Mouse (Mus musculus) neutrophil, adult 5-6 weeks (primary cell): ENCODE results near the gene Thap4. TPM values are rescaled to one million over a fixed set of nuclear protein-coding genes. Genes with fewer than 3 reads are reported as not detected.

Experiments used
- ATAC-seq: fragments of 151-379, 151-347 bp; 2 replicates; pipeline ENCODE4 v1.8.0; 2017; ENCODE audit warnings: mild to moderate bottlenecking, moderate TSS enrichment; ENCODE audit not compliant: insufficient number of reproducible peaks, poor library complexity, low FRiP score, severe bottlenecking; ENCODE audit errors: extremely low read depth
- total RNA-seq: library from RNA; stranded (forward); fragments of 200-1000 nt; gene quantifications from 2 replicates; pipeline ENCODE4 v1.2.3, GENCODE M21; 2017

Gene Thap4
- total RNA-seq, 1 experiment from 2014 or later = 10.9 TPM

GRCm38 (mm10) chr1:93751290-93751689, 3.4 kb downstream of the Thap4 start, which contains the start of gene Atg4b:
Atg4b (plus strand) TSS chr1:93751500.
- ATAC-seq = no peak

GRCm38 (mm10) chr1:93748539-93748938, 6.1 kb downstream of the Thap4 start:
- ATAC-seq = peak; percentile 33; the same call in 1 of the 2 replicates

GRCm38 (mm10) chr1:93746179-93746578, 8.5 kb downstream of the Thap4 start:
- ATAC-seq = no peak

GRCm38 (mm10) chr1:93742910-93743309, 11.8 kb downstream of the Thap4 start:
- ATAC-seq = no peak

- no peak for ATAC-seq
Observed at GRCm38 (mm10) chr1:93741987-93742386, 12.7 kb downstream of the Thap4 start.

GRCm38 (mm10) chr1:93740671-93741070, 14.0 kb downstream of the Thap4 start:
- no peak for ATAC-seq

- no peak for ATAC-seq
Observed at GRCm38 (mm10) chr1:93737711-93738110, 17.0 kb downstream of the Thap4 start.

GRCm38 (mm10) chr1:93735859-93736258, 18.8 kb downstream of the Thap4 start:
- no peak for ATAC-seq

GRCm38 (mm10) chr1:93731880-93732281, 22.8 kb downstream of the Thap4 start:
- ATAC-seq = no peak

- no peak for ATAC-seq
Observed at GRCm38 (mm10) chr1:93731103-93731502, 23.6 kb downstream of the Thap4 start.

GRCm38 (mm10) chr1:93726974-93727373, 27.7 kb downstream of the Thap4 start:
- peak; percentile 57 for ATAC-seq

GRCm38 (mm10) chr1:93726116-93726515, 28.5 kb downstream of the Thap4 start:
- ATAC-seq = no peak

- ATAC-seq = no peak
Observed at GRCm38 (mm10) chr1:93725665-93726064, 29.0 kb downstream of the Thap4 start.

GRCm38 (mm10) chr1:93724623-93725022, 30.0 kb downstream of the Thap4 start:
- no peak for ATAC-seq

- no peak for ATAC-seq
Observed at GRCm38 (mm10) chr1:93721557-93721956, 33.1 kb downstream of the Thap4 start.

- ATAC-seq = no peak
Observed at GRCm38 (mm10) chr1:93716166-93716565, 38.5 kb downstream of the Thap4 start.

GRCm38 (mm10) chr1:93705389-93705788, 49.3 kb downstream of the Thap4 start:
- no peak for ATAC-seq

GRCm38 (mm10) chr1:93704341-93704740, 50.3 kb downstream of the Thap4 start:
- ATAC-seq = no peak; the same call in 1 of the 2 replicates

- ATAC-seq = no peak
Observed at GRCm38 (mm10) chr1:93703472-93704048, 51.1 kb downstream of the Thap4 start.

GRCm38 (mm10) chr1:93702106-93702505, 52.6 kb downstream of the Thap4 start:
- ATAC-seq = no peak

- ATAC-seq = no peak
Observed at GRCm38 (mm10) chr1:93699159-93699558, 55.5 kb downstream of the Thap4 start.
